Mouse (Mus musculus) liver, adult 2 months (tissue): ENCODE results near the gene Bcl2. TPM values are rescaled to one million over a fixed set of nuclear protein-coding genes. Genes with fewer than 3 reads are reported as not detected.

ENCODE experiments used
- DNase-seq: peaks from one replicate; pipeline ENCODE4 v3.0.0-alpha.2; 2011; ENCODE audit warnings: low read depth, low spot score; ENCODE audit errors: extremely low read depth
- H3K27ac ChIP-seq: fragments of 200-500 bp; replicated peaks from 2 replicates; pipeline ENCODE4 v1.5.1; 2012; ENCODE audit warnings: low read depth, mild to moderate bottlenecking, control low read depth, inconsistent platforms, low read length; ENCODE audit not compliant: insufficient read depth
- H3K27me3 ChIP-seq: fragments of 200-500 bp; 2 replicates; pipeline ENCODE4 v1.6.1; 2012; ENCODE audit warnings: mild to moderate bottlenecking, moderate library complexity, low read length, inconsistent platforms; ENCODE audit not compliant: control insufficient read depth, insufficient read depth
- H3K36me3 ChIP-seq: fragments of 200-500 bp; 2 replicates; pipeline ENCODE4 v1.6.1; 2012; ENCODE audit warnings: low read length, inconsistent platforms; ENCODE audit not compliant: control insufficient read depth, insufficient read depth
- H3K4me1 ChIP-seq: fragments of 200-500 bp; 2 replicates; pipeline ENCODE4 v1.6.1; 2011; ENCODE audit warnings: low read length; ENCODE audit not compliant: control insufficient read depth, insufficient read depth
- H3K4me3 ChIP-seq: fragments of 200-500 bp; 2 replicates; pipeline ENCODE4 v1.5.1; 2011; ENCODE audit warnings: low read depth, mild to moderate bottlenecking, control low read depth, low read length, moderate library complexity; ENCODE audit not compliant: insufficient read depth
- H3K79me2 ChIP-seq: fragments of 200-500 bp; 2 replicates; pipeline ENCODE4 v1.6.1; 2012; ENCODE audit warnings: inconsistent platforms, mild to moderate bottlenecking, low read length, moderate library complexity; ENCODE audit not compliant: control insufficient read depth, insufficient read depth
- H3K9ac ChIP-seq: fragments of 200-500 bp; 2 replicates; pipeline ENCODE4 v1.6.1; 2012; ENCODE audit warnings: low read depth, mild to moderate bottlenecking, control low read depth, inconsistent platforms, low read length
- CTCF ChIP-seq: fragments of 200-500 bp; IDR thresholded peaks from 2 replicates; pipeline ENCODE4 v1.5.1; 2011; ENCODE audit warnings: low read depth, low read length, control low read depth
- POLR2A ChIP-seq: fragments of 200-500 bp; IDR thresholded peaks from 2 replicates; pipeline ENCODE4 v1.6.1; 2011; ENCODE audit warnings: low read length, control low read depth; ENCODE audit not compliant: insufficient read depth; ENCODE audit errors: extremely low read depth
- WGBS: fragments of 180-500 bp; shearing (Covaris S2); methylation state at CpG from one replicate; pipeline ENCODE4 v1.1.7; 2018; 5-methylcytosine and 5-hydroxymethylcytosine counted together
- polyA plus RNA-seq: library from polyadenylated mRNA; depleted of rRNA; stranded (reverse); fragments of >200 nt; gene quantifications from 2 replicates; pipeline ENCODE4 v1.2.3, GENCODE M21; 2012
- total RNA-seq: library from RNA; depleted of rRNA; stranded (reverse); fragments of >200 nt; gene quantifications from 2 replicates; pipeline ENCODE4 v1.2.3, GENCODE M21; 2014

The Bcl2 gene
- total and polyA plus RNA-seq, 2 experiments, result 0.26 to 1.5 TPM

DNA sequence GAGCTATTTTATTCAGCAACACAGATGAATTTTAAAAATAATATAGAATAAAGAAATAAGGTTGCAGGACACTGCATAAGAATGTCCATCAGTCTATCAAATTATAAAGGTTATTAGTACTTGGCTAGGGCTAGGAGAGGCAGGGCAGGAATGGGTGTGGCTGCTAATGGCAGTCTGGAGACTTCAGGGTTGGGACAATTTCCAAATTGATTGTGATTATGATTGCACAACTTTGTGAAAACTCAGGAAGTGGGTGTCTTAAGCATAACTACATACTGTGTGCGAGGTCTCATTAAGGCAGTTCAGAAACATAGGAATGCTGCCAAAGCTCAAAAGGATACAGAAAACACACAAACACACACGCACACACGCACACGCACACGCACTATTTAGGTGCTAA is 37.9 kb upstream of the Bcl2 start:
- H3K79me2 ChIP-seq, result no peaks in the 10 kb centered on the region
- H3K27ac ChIP-seq, result no peak overlapping the region
- TF ChIP-seq POLR2A (no peak), CTCF (no peak)
- H3K9ac ChIP-seq, result no peak overlapping the region
- 81% methylated on average over 5 of the region's 5 CpGs for WGBS
- H3K27me3 ChIP-seq, result no peaks in the 10 kb centered on the region
- H3K4me1 ChIP-seq, result no peaks in the 10 kb centered on the region
- DNase-seq, result peak; percentile 62
- H3K4me3 ChIP-seq, result no peak overlapping the region
- H3K36me3 ChIP-seq, result peaks cover 33% of the 10 kb centered on the region

DNA sequence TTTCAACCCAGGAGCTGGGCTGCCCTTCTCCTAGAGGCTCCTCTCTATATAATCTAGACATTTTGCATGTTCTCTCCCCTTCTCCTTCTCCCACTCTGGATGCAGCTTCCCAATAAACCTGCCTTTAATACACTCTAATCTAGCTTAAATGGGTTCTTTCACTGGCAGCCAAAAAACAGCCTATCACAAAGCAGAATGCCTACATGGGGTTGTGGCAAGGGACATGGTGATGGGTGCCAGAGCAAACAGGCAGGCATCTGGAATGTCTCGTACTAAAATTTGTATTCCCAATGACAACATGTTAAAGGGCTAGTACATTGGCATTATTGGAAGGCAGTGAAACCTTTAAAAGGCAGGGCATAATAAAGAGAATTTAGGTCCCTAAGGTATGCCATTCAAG is 36.6 kb upstream of the Bcl2 start:
- DNase-seq, result peak; percentile 26
- TF ChIP-seq POLR2A (no peak), CTCF (no peak)
- Histone ChIP-seq H3K9ac (no peak overlapping the region), H3K36me3 (peaks cover 42% of the 10 kb centered on the region), H3K4me3 (no peak overlapping the region), H3K27ac (no peak overlapping the region), H3K79me2 (no peaks in the 10 kb centered on the region), H3K4me1 (no peaks in the 10 kb centered on the region), H3K27me3 (no peaks in the 10 kb centered on the region)
- WGBS, result 22% methylated on average over 1 of the region's 1 CpGs

- no peak for TF ChIP-seq CTCF
- no peak for TF ChIP-seq POLR2A
- DNase-seq, result no peak
Observed at GRCm38 (mm10) chr1:106748555-106749315, 34.7 kb upstream of the Bcl2 start.

DNA sequence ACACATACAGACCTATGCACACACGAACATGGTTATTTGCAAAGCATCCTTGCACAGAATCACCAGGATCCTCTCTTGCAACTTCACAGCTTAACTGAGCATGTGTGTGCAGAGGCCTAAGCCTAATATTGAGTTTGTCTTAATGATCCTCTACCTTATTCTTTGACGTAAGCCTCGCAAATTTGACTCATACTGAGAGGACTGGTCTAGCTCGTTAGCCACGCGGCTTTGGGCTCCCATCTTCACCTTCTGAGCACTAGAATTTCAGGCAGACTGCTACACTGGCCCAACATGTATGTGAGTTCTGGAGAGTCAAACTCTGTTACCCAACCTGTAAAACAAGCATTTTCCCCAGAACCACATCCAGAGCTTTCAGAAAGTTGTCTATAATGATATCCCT is 28.9 kb upstream of the Bcl2 start:
- TF ChIP-seq POLR2A (no peak), CTCF (no peak)
- WGBS, result 96% methylated on average over 6 of the region's 6 CpGs
- H3K27me3 ChIP-seq, result no peaks in the 10 kb centered on the region

More at GRCm38 (mm10) chr1:106748555-106749315, 34.7 kb upstream of the Bcl2 start:
- Histone ChIP-seq H3K4me1 (no peaks in the 10 kb centered on the region), H3K36me3 (peaks cover 41% of the 10 kb centered on the region), H3K79me2 (no peaks in the 10 kb centered on the region), H3K4me3 (no peak overlapping the region), H3K27ac (no peak overlapping the region), H3K9ac (no peak overlapping the region), H3K27me3 (no peaks in the 10 kb centered on the region)
- 93% methylated on average over 6 of the region's 6 CpGs for WGBS

DNA sequence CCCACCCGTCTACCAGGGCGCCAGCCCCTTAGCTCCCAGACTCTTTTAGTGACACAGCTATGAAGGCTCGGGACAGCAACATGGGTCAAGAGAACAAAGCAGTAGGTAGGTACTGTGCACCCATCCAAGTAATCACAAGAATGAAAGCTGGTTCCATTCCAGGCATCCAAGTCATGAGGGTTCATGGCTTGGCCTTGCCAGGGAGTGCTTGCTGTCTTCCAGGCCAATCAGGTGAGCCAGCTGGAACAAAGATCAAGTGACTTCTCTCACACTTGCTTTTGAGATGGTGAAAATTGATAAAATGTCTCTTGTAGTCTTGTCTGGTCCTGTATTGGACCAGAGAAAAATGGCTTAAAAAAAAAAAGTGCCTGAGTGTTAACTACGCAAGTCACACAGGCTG is 26.7 kb upstream of the Bcl2 start:
- DNase-seq, result peak; percentile 67
- H3K9ac ChIP-seq, result no peak overlapping the region
- H3K79me2 ChIP-seq, result no peaks in the 10 kb centered on the region
- H3K4me1 ChIP-seq, result no peaks in the 10 kb centered on the region
- TF ChIP-seq CTCF, result no peak
- TF ChIP-seq POLR2A, result no peak
- H3K4me3 ChIP-seq, result no peak overlapping the region
- peaks cover 25% of the 10 kb centered on the region for H3K36me3 ChIP-seq
- no peak overlapping the region for H3K27ac ChIP-seq
- WGBS, result 85% methylated on average over 4 of the region's 4 CpGs
- no peaks in the 10 kb centered on the region for H3K27me3 ChIP-seq

More for the DNA sequence above, 28.9 kb upstream of the Bcl2 start:
- Histone ChIP-seq H3K9ac (no peak overlapping the region), H3K36me3 (peaks cover 35% of the 10 kb centered on the region), H3K79me2 (no peaks in the 10 kb centered on the region), H3K27ac (no peak overlapping the region), H3K4me3 (no peak overlapping the region), H3K4me1 (no peaks in the 10 kb centered on the region)
- DNase-seq, result no peak

- Histone ChIP-seq H3K79me2 (no peaks in the 10 kb centered on the region), H3K36me3 (peaks cover 29% of the 10 kb centered on the region), H3K4me3 (no peak overlapping the region), H3K9ac (no peak overlapping the region), H3K27ac (no peak overlapping the region), H3K27me3 (no peaks in the 10 kb centered on the region), H3K4me1 (no peaks in the 10 kb centered on the region)
- TF ChIP-seq CTCF (no peak), POLR2A (no peak)
- DNase-seq, result no peak
- WGBS, result 94% methylated on average over 5 of the region's 5 CpGs
Observed at GRCm38 (mm10) chr1:106739810-106740209, 25.7 kb upstream of the Bcl2 start.
